Mouse (Mus musculus) erythroblast, embryonic 14.5 days (primary cell): ENCODE results near the gene 4930568D16Rik.
A peak's percentile ranks its signal among the peaks of the same experiment; 100 is the strongest.

Experiments used
- GATA1 ChIP-seq: IDR thresholded peaks from 2 replicates; pipeline ENCODE4 v1.6.1; 2012; ENCODE audit warnings: low read length, inconsistent platforms, mixed read lengths
- TAL1 ChIP-seq: IDR thresholded peaks from 3 replicates; pipeline ENCODE4 v1.6.1; 2012; ENCODE audit warnings: low read length, inconsistent platforms, mixed read lengths

DNA sequence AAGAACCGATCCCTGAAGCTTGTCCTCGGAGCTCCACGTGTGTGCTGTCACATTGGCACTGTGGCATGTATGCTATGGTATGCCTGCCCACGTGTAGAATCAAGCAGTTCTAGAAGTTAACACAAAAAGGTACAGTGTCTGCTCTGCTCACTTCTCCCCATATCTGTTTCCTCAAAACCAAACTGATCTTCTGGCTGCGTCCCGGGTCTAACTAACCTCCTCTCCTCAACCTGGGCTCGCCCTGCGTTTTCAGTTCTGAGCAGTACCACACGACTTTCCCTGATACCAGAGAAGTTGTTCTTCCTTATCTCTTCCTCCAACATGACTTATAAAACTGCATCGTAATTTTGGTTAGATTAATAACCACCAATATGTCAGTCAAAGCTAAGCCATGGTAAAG lies 39.9 kb downstream of the 4930568D16Rik start:
- TF ChIP-seq TAL1: peak; percentile 29; the same call in 1 of the 3 replicates
- peak; percentile 73 for TF ChIP-seq GATA1
